In the genomic region with DNA sequence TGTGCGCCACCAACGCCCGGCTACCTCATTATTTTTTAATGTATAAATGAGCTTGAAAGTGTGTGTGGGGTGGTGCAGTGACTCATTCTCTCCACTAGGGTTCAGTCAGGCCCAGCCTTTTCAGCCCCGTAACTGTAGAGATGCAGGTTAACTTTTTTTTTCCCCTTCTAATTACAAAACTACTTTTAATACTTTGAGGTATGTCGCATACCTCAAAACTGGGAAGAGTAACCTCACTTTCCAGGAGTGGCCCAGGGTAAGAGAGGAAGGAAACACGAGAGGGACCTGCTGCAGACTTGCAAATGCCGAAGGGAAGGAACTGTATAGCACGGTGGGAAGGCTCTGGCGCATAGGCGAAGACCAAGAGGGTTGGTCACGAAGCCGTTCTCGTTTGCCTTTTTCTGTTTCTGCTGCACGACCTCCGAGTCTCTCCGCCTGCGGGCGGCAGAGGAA, we compare ENCODE assay signal across 8 mouse cellular contexts. TPM values are rescaled to one million over a fixed set of nuclear protein-coding genes. Genes with fewer than 3 reads are reported as not detected.
DNase-seq lines count a peak whose midpoint lies in the region; ATAC-seq and TF ChIP-seq lines count a peak whose summit lies in the region.

No protein-coding gene starts in this region.

- WGBS in kidney, adult 2 months: under 1% methylated on average over 18 of the region's 18 CpGs
- 1% methylated on average over 18 of the region's 18 CpGs for WGBS in liver, embryonic 11.5 days

- no peaks in the 10 kb centered on the region for H3K27me3 ChIP-seq in kidney, adult 2 months (replicated peaks; ENCODE audit: control insufficient read depth, insufficient read depth, low read length)
- no peaks in the 10 kb centered on the region for H3K27me3 ChIP-seq in liver, embryonic 11.5 days (replicated peaks; ENCODE audit: control insufficient read depth, insufficient read depth, low read length)

- H3K9ac ChIP-seq in liver, embryonic 11.5 days (ENCODE audit: low read depth, low read length): peak overlapping the region; percentile 62

- H3K4me1 ChIP-seq in kidney, adult 2 months (ENCODE audit: control insufficient read depth, insufficient read depth, low read length): peaks cover 3% of the 10 kb centered on the region; the same call in 1 of the 2 replicates
- H3K4me1 ChIP-seq in liver, embryonic 11.5 days (replicated peaks; ENCODE audit: control insufficient read depth, insufficient read depth, low read length): peaks cover 8% of the 10 kb centered on the region

- peak overlapping the region; percentile 59 for H3K4me3 ChIP-seq in kidney, adult 2 months (ENCODE audit: insufficient read depth, low read depth, low read length)
- H3K4me3 ChIP-seq in liver, embryonic 11.5 days (ENCODE audit: low read depth, low read length): peak overlapping the region; percentile 46

- peak overlapping the region; percentile 27; the same call in 1 of the 2 replicates for H3K27ac ChIP-seq in kidney, adult 2 months (ENCODE audit: insufficient read depth, low read depth, low read length)
- H3K27ac ChIP-seq in liver, embryonic 11.5 days (ENCODE audit: low read depth, low read length): no peak overlapping the region

- no peaks in the 10 kb centered on the region for H3K9me3 ChIP-seq in liver, embryonic 11.5 days (ENCODE audit: control insufficient read depth, low read length)

- TF ChIP-seq POLR2A in kidney, adult 2 months (IDR thresholded peaks at IDR 0.05; ENCODE audit: low read depth, low read length): no peak

- peak; percentile 66 for ATAC-seq in liver, embryonic 11.5 days (replicated peaks; ENCODE audit: low FRiP score)

- TF ChIP-seq CTCF in kidney, adult 2 months (conservative IDR thresholded peaks at IDR 0.05; ENCODE audit: insufficient read depth, insufficient read length, low read depth, low read length): peak; percentile 73

- DNase-seq in 3T3-L1 (ENCODE audit: low read depth, low spot score) (peak; percentile 69), adipocyte (ENCODE audit: low spot score) (peak; percentile 60)
- DNase-seq in embryo, embryonic 10.5 days (ENCODE audit: low spot score): peak; percentile 85
- DNase-seq in heart, adult 8-10 months (ENCODE audit: low spot score): peak; percentile 58
- DNase-seq in kidney, adult 2 months: peak; percentile 85
- DNase-seq in liver, embryonic 11.5 days (ENCODE audit: low spot score): peak; percentile 65
- DNase-seq in monocyte, adult 2 months (ENCODE audit: low read depth in 1 of 2, low spot score in 2 of 2): peak; percentile 20 to 35
- peak; percentile 42 to 69 for DNase-seq in spleen, postnatal 14 days (ENCODE audit: low spot score in 2 of 2)

- H3K4me2 ChIP-seq in liver, embryonic 11.5 days: peak overlapping the region; percentile 80

- no peaks in the 10 kb centered on the region for H3K36me3 ChIP-seq in kidney, adult 2 months (ENCODE audit: control insufficient read depth, insufficient read depth, low read length)
- H3K36me3 ChIP-seq in liver, embryonic 11.5 days (ENCODE audit: control insufficient read depth, insufficient read depth, low read length): no peaks in the 10 kb centered on the region

RNA-seq across cellular contexts. Expression of a gene that starts 1.3 kb away (rescaled TPM):
- total RNA-seq in heart, adult 8-10 months (2022): 10 to 100 TPM; 35.8 to 38.4 (median 37.6) TPM
- polyA plus RNA-seq in kidney, adult 2 months (2012; rRNA removed): 15.5 and 17.3 TPM in 2 replicates
- 32.4 and 37.4 TPM in 2 replicates for polyA plus RNA-seq in liver, embryonic 11.5 days (2014; fragmentation: Nextera tagmentation; extraction: Ambion mirVana)

RNA-seq across cellular contexts. Expression of a gene that starts 12.7 kb away (rescaled TPM):
- total RNA-seq in heart, adult 8-10 months (2022): not detected
- polyA plus RNA-seq in kidney, adult 2 months (2012; rRNA removed): not detected in 2 replicates
- 0.08 TPM in 1 of 2 replicates, not detected in the other for polyA plus RNA-seq in liver, embryonic 11.5 days (2014; fragmentation: Nextera tagmentation; extraction: Ambion mirVana)

RNA-seq across cellular contexts. Expression of a gene that starts 18.6 kb away (rescaled TPM):
- total RNA-seq in heart, adult 8-10 months (2022): under 1 TPM; 0.38 to 0.60 (median 0.47) TPM
- polyA plus RNA-seq in kidney, adult 2 months (2012; rRNA removed): 0.33 and 0.61 TPM in 2 replicates
- 3.1 and 3.4 TPM in 2 replicates for polyA plus RNA-seq in liver, embryonic 11.5 days (2014; fragmentation: Nextera tagmentation; extraction: Ambion mirVana)

RNA-seq across cellular contexts. Expression of a gene that starts 19.0 kb away (rescaled TPM):
- total RNA-seq in heart, adult 8-10 months (2022): 1 to 10 TPM; 6.0 to 8.5 (median 7.7) TPM
- 2.7 and 3.8 TPM in 2 replicates for polyA plus RNA-seq in kidney, adult 2 months (2012; rRNA removed)
- 67.5 and 71.2 TPM in 2 replicates for polyA plus RNA-seq in liver, embryonic 11.5 days (2014; fragmentation: Nextera tagmentation; extraction: Ambion mirVana)

RNA-seq across cellular contexts. Expression of a gene that starts 32.8 kb away (rescaled TPM):
- total RNA-seq in heart, adult 8-10 months (2022): 100 to 1,000 TPM in 3 of 4 experiments, 10 to 100 TPM in 1; 90.8 to 107 (median 104) TPM
- polyA plus RNA-seq in kidney, adult 2 months (2012; rRNA removed): 69.0 and 70.1 TPM in 2 replicates
- polyA plus RNA-seq in liver, embryonic 11.5 days (2014; fragmentation: Nextera tagmentation; extraction: Ambion mirVana): 14.6 and 17.0 TPM in 2 replicates

Comparison
In these comparisons a context has a peak if more than half of its experiments do, and no peak if none do; other contexts are left out.
1. DNase-seq: peak in every context shown above with its lines; median percentile 85 in embryo, embryonic 10.5 days; 85 in kidney, adult 2 months; 69 in 3T3-L1; 65 in liver, embryonic 11.5 days; 60 in adipocyte; 58 in heart, adult 8-10 months; 56 in spleen, postnatal 14 days; 28 in monocyte, adult 2 months.